Mouse (Mus musculus): ENCODE data around the gene Kat5. TPM values are rescaled to one million over a fixed set of nuclear protein-coding genes. Genes with fewer than 3 reads are reported as not detected.

The Kat5 gene
- total and polyA plus RNA-seq, 3 experiments = 46.5 to 106 (median 62.8) TPM

DNA sequence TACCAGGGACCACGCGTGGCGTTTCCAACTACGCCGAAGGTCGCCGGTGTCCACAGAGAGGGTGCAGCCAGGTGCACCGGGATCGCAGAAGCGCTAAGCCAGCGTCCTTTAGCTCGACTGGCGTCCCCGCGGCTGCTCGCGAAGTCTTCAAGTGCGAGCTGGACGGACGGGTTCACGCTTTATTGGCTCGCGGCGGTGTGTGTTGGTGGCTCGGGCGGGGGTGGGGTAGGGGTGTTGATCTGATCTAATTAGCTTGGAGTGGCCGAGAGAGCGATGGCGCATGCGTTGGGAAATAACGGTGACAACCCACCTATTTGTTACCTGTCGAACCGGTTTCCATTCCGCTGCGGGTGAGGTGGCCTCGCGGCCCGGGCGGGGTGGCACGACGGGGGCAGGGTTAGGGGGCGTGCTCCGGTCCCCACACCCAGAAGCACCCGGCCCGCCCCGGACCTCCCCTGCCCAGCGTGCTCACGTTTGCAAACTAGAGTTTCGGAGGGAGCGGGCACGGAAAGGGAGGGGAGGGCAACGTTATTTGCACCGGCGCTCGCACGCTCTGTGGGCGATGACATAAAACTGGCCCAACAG is 49.5 kb downstream of the Kat5 start, which contains the start of gene Ovol1:
Gene Ovol1 (minus strand): TSS at position 190 of the 585 bp plus-strand sequence.
- Histone ChIP-seq H3K4me2 (ENCODE audit: insufficient read depth, low read depth, poor library complexity, severe bottlenecking) (peak within 1 kb of the TSS; percentile 27; the same call in 1 of the 2 replicates), H3K36me3 (replicated peaks in 1 of 2; ENCODE audit: control insufficient read depth in 1 of 2, insufficient read depth in 1 of 2, low read length in 1 of 2) (no peaks in the 10 kb centered on the region), H3K4me3 (replicated peaks in 1 of 3; ENCODE audit: low read depth in 2 of 3, low read length in 2 of 3, poor library complexity in 1 of 3) (peak within 1 kb of the TSS in 1 of 3 experiments; percentile 3), H3K79me2 (replicated peaks; ENCODE audit: control insufficient read depth, extremely low read depth, insufficient read depth, poor library complexity, severe bottlenecking) (no peaks in the 10 kb centered on the region), H3K9ac (ENCODE audit: insufficient read depth, low read depth) (no peak within 1 kb of the TSS), H3K9me3 (replicated peaks; ENCODE audit: low read length) (peaks cover 18% of the 10 kb centered on the region), H3K4me1 (ENCODE audit: control insufficient read depth in 1 of 2, insufficient read depth in 2 of 2) (no peaks in the 10 kb centered on the region), H3K27me3 (replicated peaks) (peaks cover 83% of the 10 kb centered on the region), H3K27ac (ENCODE audit: insufficient read depth, low read depth) (no peak within 1 kb of the TSS)
- dilution Hi-C loops (cut with MboI; ENCODE audit: extremely low pct_ligation_motif_present, extremely low pct_unique_long_range_greater_than_20kb, low sequenced_read_pairs) = no loop called here
- DNase-seq (ENCODE audit: extremely low read depth) = no peak
- in situ Hi-C loops (cut with MboI; ENCODE audit: low pct_ligation_motif_present, low pct_unique_long_range_greater_than_20kb, low sequenced_read_pairs) = loop anchor here (5.0 kb wide), 1 partner anchor 33 kb away; no protein-coding TSS in a partner anchor
- no peak for TF ChIP-seq IRF4 (IDR thresholded peaks at IDR 0.05; ENCODE audit: low read depth, low read length)
- no peak for TF ChIP-seq ZKSCAN1 (IDR thresholded peaks at IDR 0.05; ENCODE audit: borderline replicate concordance, low read depth, low read length)
- no peak for TF ChIP-seq MXI1 (IDR thresholded peaks at IDR 0.05; ENCODE audit: low read depth, low read length)
- TF ChIP-seq MEF2A (IDR thresholded peaks at IDR 0.05; ENCODE audit: borderline replicate concordance, low read depth, low read length) = no peak
- no peak for TF ChIP-seq EP300 (IDR thresholded peaks at IDR 0.05; ENCODE audit: low read length)
- TF ChIP-seq NELFE (IDR thresholded peaks at IDR 0.05; ENCODE audit: low read depth, low read length) = no peak
- no peak for TF ChIP-seq CTCF (conservative IDR thresholded peaks at IDR 0.05 in 1 of 2, IDR thresholded peaks at IDR 0.05 in 1 of 2; ENCODE audit: low read depth in 2 of 2, low read length in 2 of 2)
- TF ChIP-seq UBTF (IDR thresholded peaks at IDR 0.05; ENCODE audit: low read depth, low read length) = no peak

DNA sequence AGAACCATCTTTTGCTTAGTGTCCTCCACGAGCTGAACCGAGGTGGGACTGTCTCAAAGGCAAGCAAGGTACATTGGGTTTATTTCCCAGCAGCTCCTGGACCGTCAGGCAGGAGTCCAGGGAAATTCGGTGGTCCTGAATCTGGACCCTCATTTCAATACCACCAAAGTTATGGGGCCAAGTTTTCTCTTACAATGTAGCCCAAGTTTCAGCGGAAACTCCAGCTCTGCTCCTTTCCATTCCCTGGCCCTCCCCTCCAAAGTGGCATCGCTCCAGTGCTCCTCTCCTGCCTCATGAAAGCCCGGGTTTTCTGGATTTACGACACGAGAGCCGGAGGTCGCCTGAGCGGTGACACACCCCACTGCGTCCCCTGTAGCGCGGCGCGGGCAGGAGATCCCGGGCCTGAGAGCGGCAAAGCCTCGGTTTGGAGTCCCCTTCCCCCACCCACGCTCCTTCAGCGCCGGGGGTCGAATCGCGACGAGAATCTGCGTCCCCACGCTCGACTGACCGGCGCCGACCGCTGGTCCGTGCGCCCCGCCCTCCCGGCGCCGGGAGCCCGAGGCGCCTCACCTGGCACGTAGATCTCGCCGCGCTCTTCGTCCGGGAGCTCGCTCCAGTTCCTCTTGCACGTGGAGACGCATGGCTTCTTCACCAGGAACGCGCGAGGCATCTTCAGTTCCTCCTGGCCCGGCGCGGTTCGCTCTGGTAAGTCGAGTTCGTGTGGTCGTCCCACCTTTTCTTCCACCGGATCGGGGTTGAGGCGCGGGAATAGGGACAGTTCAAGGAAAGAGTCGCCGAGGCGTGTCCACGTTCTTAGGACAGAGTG is 50.2 kb downstream of the Kat5 start:
- H3K4me1 ChIP-seq (ENCODE audit: control insufficient read depth in 1 of 2, insufficient read depth in 2 of 2) = no peaks in the 10 kb centered on the region
- H3K79me2 ChIP-seq (replicated peaks; ENCODE audit: control insufficient read depth, extremely low read depth, insufficient read depth, poor library complexity, severe bottlenecking) = no peaks in the 10 kb centered on the region
- H3K9me3 ChIP-seq (replicated peaks; ENCODE audit: low read length) = peaks cover 18% of the 10 kb centered on the region
- DNase-seq (ENCODE audit: extremely low read depth) = no peak
- TF ChIP-seq USF1 (IDR thresholded peaks at IDR 0.05; ENCODE audit: low read depth, low read length) (no peak), ZC3H11A (IDR thresholded peaks at IDR 0.05; ENCODE audit: low read depth, low read length) (no peak), RCOR1 (conservative IDR thresholded peaks at IDR 0.05; ENCODE audit: low read depth, low read length) (no peak), KAT2A (IDR thresholded peaks at IDR 0.05; ENCODE audit: insufficient replicate concordance, low read length) (no peak), CHD2 (IDR thresholded peaks at IDR 0.05; ENCODE audit: low read length) (no peak), E2F4 (IDR thresholded peaks at IDR 0.05; ENCODE audit: insufficient replicate concordance, low read depth, low read length) (no peak), POLR2AphosphoS2 (IDR thresholded peaks at IDR 0.05; ENCODE audit: low read depth, low read length) (no peak), HCFC1 (IDR thresholded peaks at IDR 0.05; ENCODE audit: low read depth, low read length) (no peak), ETS1 (conservative IDR thresholded peaks at IDR 0.05; ENCODE audit: low read depth, low read length) (no peak), RAD21 (IDR thresholded peaks at IDR 0.05; ENCODE audit: low read depth, low read length) (no peak), NELFE (IDR thresholded peaks at IDR 0.05; ENCODE audit: low read depth, low read length) (no peak)
- no peak overlapping the region for H3K9ac ChIP-seq (ENCODE audit: insufficient read depth, low read depth)
- no peak overlapping the region for H3K27ac ChIP-seq (ENCODE audit: insufficient read depth, low read depth)
- H3K4me2 ChIP-seq (ENCODE audit: insufficient read depth, low read depth, poor library complexity, severe bottlenecking) = peak overlapping the region; percentile 27; the same call in 1 of the 2 replicates
- peak overlapping the region in 1 of 3 experiments; percentile 3 for H3K4me3 ChIP-seq (replicated peaks in 1 of 3; ENCODE audit: low read depth in 2 of 3, low read length in 2 of 3, poor library complexity in 1 of 3)
- no peaks in the 10 kb centered on the region for H3K36me3 ChIP-seq (replicated peaks in 1 of 2; ENCODE audit: control insufficient read depth in 1 of 2, insufficient read depth in 1 of 2, low read length in 1 of 2)
- dilution Hi-C loops (cut with MboI; ENCODE audit: extremely low pct_ligation_motif_present, extremely low pct_unique_long_range_greater_than_20kb, low sequenced_read_pairs) (no loop called here), in situ Hi-C loops (cut with MboI; ENCODE audit: low pct_ligation_motif_present, low pct_unique_long_range_greater_than_20kb, low sequenced_read_pairs) (loop anchor here (5.0 kb wide), 1 partner anchor 33 kb away; no protein-coding TSS in a partner anchor)
- H3K27me3 ChIP-seq (replicated peaks) = peaks cover 81% of the 10 kb centered on the region
